Mouse (Mus musculus): Measurements from ENCODE around the gene Copz1.

The Copz1 gene

GRCm38 (mm10) chr15:103292673-103293345, 20.3 kb downstream of the Copz1 start:
- in situ Hi-C loops (cut with MboI, MseI), result no loop called here

- in situ Hi-C loops (cut with MboI, MseI), result no loop called here
Observed at GRCm38 (mm10) chr15:103293375-103293774, 20.9 kb downstream of the Copz1 start.

GRCm38 (mm10) chr15:103294649-103295048, 22.1 kb downstream of the Copz1 start:
- in situ Hi-C loops (cut with MboI, MseI), result no loop called here

GRCm38 (mm10) chr15:103295851-103296250, 23.3 kb downstream of the Copz1 start:
- in situ Hi-C loops (cut with MboI, MseI), result no loop called here

GRCm38 (mm10) chr15:103297313-103297712, 24.8 kb downstream of the Copz1 start:
- in situ Hi-C loops (cut with MboI, MseI), result no loop called here

GRCm38 (mm10) chr15:103298026-103298425, 25.5 kb downstream of the Copz1 start:
- in situ Hi-C loops (cut with MboI, MseI), result no loop called here

- in situ Hi-C loops (cut with MboI, MseI), result no loop called here
Observed at GRCm38 (mm10) chr15:103298861-103299616, 26.5 kb downstream of the Copz1 start.

- in situ Hi-C loops (cut with MboI, MseI), result no loop called here
Observed at GRCm38 (mm10) chr15:103299644-103300043, 27.1 kb downstream of the Copz1 start.

GRCm38 (mm10) chr15:103300067-103300471, 27.6 kb downstream of the Copz1 start:
- in situ Hi-C loops (cut with MboI, MseI), result no loop called here

GRCm38 (mm10) chr15:103300560-103300959, 28.0 kb downstream of the Copz1 start:
- in situ Hi-C loops (cut with MboI, MseI), result no loop called here

GRCm38 (mm10) chr15:103301046-103301445, 28.5 kb downstream of the Copz1 start:
- in situ Hi-C loops (cut with MboI, MseI), result no loop called here

- in situ Hi-C loops (cut with MboI, MseI), result no loop called here
Observed at GRCm38 (mm10) chr15:103301547-103302340, 29.2 kb downstream of the Copz1 start.

- in situ Hi-C loops (cut with MboI, MseI), result no loop called here
Observed at GRCm38 (mm10) chr15:103302341-103303021, 30.0 kb downstream of the Copz1 start.

- in situ Hi-C loops (cut with MboI, MseI), result no loop called here
Observed at GRCm38 (mm10) chr15:103303916-103304615, 31.6 kb downstream of the Copz1 start.

GRCm38 (mm10) chr15:103304616-103304969, 32.1 kb downstream of the Copz1 start:
- in situ Hi-C loops (cut with MboI, MseI), result no loop called here

GRCm38 (mm10) chr15:103305070-103305678, 32.7 kb downstream of the Copz1 start:
- in situ Hi-C loops (cut with MboI, MseI), result loop anchor here (5.0 kb wide), 2 partner anchors 53 to 338 kb away; partner anchors contain the start of genes Hoxc10 and Hoxc5

GRCm38 (mm10) chr15:103305792-103306645, 33.5 kb downstream of the Copz1 start:
- in situ Hi-C loops (cut with MboI, MseI), result loop anchor here (5.0 kb wide), 2 partner anchors 54 to 339 kb away; partner anchors contain the start of genes Hoxc10 and Hoxc5

- in situ Hi-C loops (cut with MboI, MseI), result loop anchor here (5.0 kb wide), 2 partner anchors 55 to 340 kb away; partner anchors contain the start of genes Hoxc10 and Hoxc5
Observed at GRCm38 (mm10) chr15:103307125-103307524, 34.6 kb downstream of the Copz1 start.

Data from regulatory T cell (primary cell).